Mouse (Mus musculus) midbrain, embryonic 16.5 days (tissue): ENCODE measurements around the gene Usp31. TPM values are rescaled to one million over a fixed set of nuclear protein-coding genes. Genes with fewer than 3 reads are reported as not detected.

Source experiments
- ATAC-seq: fragments of 200-750 bp; cut with Nextera tagmentation; 2 replicates; pipeline ENCODE4 v1.8.0; 2017; ENCODE audit warnings: moderate TSS enrichment
- H3K27ac ChIP-seq: fragments of 300-500 bp; sonication (generic); 2 replicates; pipeline ENCODE4 v1.5.1; 2014; ENCODE audit warnings: mild to moderate bottlenecking, low read length, mixed read lengths
- H3K27me3 ChIP-seq: fragments of 300-500 bp; sonication (generic); 2 replicates; pipeline ENCODE4 v1.6.1; 2014; ENCODE audit warnings: low read depth, low read length, mixed read lengths; ENCODE audit not compliant: control insufficient read depth, insufficient read depth
- H3K36me3 ChIP-seq: fragments of 300-500 bp; sonication (generic); 2 replicates; pipeline ENCODE4 v1.6.1; 2014; ENCODE audit warnings: mild to moderate bottlenecking, low read length, moderate library complexity, mixed read lengths; ENCODE audit not compliant: control insufficient read depth, insufficient read depth
- H3K4me1 ChIP-seq: fragments of 300-500 bp; sonication (generic); 2 replicates; pipeline ENCODE4 v1.6.1; 2014; ENCODE audit warnings: mild to moderate bottlenecking, low read length, mixed read lengths; ENCODE audit not compliant: control insufficient read depth, insufficient read depth
- H3K4me2 ChIP-seq: fragments of 300-500 bp; sonication (generic); 2 replicates; pipeline ENCODE4 v1.6.1; 2014; ENCODE audit warnings: mild to moderate bottlenecking, low read length, mixed read lengths
- H3K4me3 ChIP-seq: fragments of 300-500 bp; sonication (generic); 2 replicates; pipeline ENCODE4 v1.5.1; 2014; ENCODE audit warnings: low read depth, mild to moderate bottlenecking, low read length, moderate library complexity, mixed read lengths
- H3K9ac ChIP-seq: fragments of 300-500 bp; sonication (generic); 2 replicates; pipeline ENCODE4 v1.6.1; 2014; ENCODE audit warnings: low read depth, low read length, mixed read lengths
- H3K9me3 ChIP-seq: fragments of 300-500 bp; sonication (generic); replicated peaks from 2 replicates; pipeline ENCODE4 v1.6.1; 2014; ENCODE audit warnings: mild to moderate bottlenecking, low read length, mixed read lengths; ENCODE audit not compliant: control insufficient read depth, poor library complexity, severe bottlenecking
- WGBS: fragments of 180-500 bp; shearing (Covaris S2); extraction: QIAGEN DNeasy Blood & Tissue Kit; methylation state at CpG from one replicate; pipeline ENCODE4 v1.1.7; 2014; 5-methylcytosine and 5-hydroxymethylcytosine counted together
- polyA plus RNA-seq: library from polyadenylated mRNA; unstranded; fragments of >200 nt; fragmentation: Nextera tagmentation; extraction: Ambion mirVana; gene quantifications from 2 replicates; pipeline ENCODE4 v1.2.1, GENCODE M21; 2015

Gene Usp31
- polyA plus RNA-seq, 1 experiment from 2014 or later = 3.0 TPM

DNA sequence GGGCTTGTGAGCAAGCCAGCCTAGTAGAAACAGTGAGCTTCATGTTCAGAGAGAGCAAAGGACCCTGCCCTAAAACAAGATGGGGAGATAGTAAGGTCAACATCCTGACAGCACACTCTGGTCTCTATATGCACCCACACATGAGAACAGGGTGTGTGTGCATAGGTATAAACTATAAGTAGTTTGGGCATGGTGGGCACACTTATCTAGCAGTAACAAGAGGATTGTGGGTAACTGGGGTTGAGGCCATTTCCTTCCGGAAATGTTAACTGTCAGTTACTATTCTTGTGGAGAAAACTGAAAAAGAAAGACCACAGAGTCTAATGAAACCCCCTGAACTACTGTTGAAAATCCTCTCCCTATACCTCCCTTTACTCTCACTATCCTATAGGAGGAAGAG is 112.4 kb downstream of the Usp31 start:
- Histone ChIP-seq H3K4me1 (no peaks in the 10 kb centered on the region), H3K9me3 (no peaks in the 10 kb centered on the region), H3K9ac (no peak overlapping the region), H3K4me2 (no peak overlapping the region), H3K27me3 (no peaks in the 10 kb centered on the region), H3K4me3 (no peak overlapping the region), H3K36me3 (no peaks in the 10 kb centered on the region), H3K27ac (no peak overlapping the region)
- 92% methylated on average over 1 of the region's 1 CpGs for WGBS
- no peak for ATAC-seq

Other genes with a start within 250 kb of the Usp31 start
- gene Scnn1g, start 27.2 kb upstream of the Usp31 start, polyA plus RNA-seq = 0.09 TPM in 1 of 2 replicates, not detected in the other
- 0.07 and 0.49 TPM in 2 replicates for gene Scnn1b, start 157.8 kb upstream of the Usp31 start, polyA plus RNA-seq